Mouse (Mus musculus) retina, postnatal 7 days (tissue): ENCODE data around the gene Wasf2.

ENCODE experiments used
- DNase-seq: peaks from one replicate; pipeline ENCODE4 v3.0.0-alpha.2; 2012; ENCODE audit warnings: low read depth, low spot score

Wasf2 gene

GRCm38 (mm10) chr4:133200343-133200742 lies 70.0 kb downstream of the Wasf2 start:
- DNase-seq, result no peak

- no peak for DNase-seq
Measured at GRCm38 (mm10) chr4:133201006-133201771, 70.9 kb downstream of the Wasf2 start.

DNA sequence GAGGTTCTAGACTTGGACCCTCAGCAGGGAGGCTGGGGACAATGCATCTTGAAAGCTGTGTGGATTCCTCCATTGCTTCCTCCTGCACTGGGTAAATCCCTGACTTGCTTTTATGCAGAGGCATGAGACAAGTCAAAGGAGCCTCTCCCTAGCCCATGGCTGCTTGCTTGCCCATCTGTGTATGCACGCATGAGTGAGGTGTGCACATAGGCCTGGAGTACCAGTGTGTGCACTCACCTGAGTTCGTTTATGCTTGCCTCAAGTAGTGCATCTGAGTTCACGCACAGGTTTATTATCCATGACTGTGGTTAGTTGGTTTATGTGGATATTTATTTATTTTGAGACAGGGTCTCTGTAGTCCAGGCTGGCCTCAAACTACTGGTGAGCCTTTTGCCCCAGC lies 71.9 kb downstream of the Wasf2 start:
- DNase-seq, result no peak

DNA sequence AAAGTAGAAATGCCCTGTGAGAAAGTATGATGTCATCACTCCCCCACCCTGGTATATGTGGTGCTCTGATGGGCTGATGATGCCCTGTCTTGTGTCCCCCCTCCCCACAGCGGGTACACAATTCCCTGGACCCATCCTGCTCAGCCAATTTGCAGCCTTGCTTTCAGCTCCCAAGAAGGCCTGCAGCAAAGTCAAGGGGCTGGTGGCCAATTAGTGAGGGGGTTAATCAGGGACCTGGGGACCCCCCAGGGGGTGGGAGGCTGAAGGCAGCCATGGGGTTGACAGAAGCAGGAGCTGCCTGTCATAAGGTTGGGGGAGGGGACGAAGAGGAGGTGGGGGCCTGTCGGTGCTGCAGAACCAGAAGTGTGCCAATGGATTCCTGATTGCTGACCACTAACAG lies 73.3 kb downstream of the Wasf2 start:
- no peak for DNase-seq

DNA sequence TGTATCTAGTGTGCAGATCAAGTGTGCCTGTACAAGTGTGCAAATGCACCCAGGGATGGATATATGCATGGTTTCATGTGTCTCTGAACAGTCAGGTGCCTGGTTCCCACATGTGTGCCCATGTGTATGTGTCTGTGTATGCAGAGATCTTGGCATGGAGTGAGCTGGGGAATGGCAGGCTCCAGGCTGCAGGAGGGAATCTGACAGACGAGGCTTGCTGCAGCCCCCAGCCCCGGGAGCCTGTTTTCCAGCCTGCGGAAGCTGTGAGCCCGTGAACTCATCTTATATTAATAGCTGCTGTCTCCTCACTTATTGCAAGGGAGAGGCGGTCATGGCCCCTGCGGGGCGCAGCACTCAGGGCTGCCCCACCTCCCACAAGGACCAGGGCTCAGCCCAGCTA lies 74.1 kb downstream of the Wasf2 start:
- no peak for DNase-seq

DNA sequence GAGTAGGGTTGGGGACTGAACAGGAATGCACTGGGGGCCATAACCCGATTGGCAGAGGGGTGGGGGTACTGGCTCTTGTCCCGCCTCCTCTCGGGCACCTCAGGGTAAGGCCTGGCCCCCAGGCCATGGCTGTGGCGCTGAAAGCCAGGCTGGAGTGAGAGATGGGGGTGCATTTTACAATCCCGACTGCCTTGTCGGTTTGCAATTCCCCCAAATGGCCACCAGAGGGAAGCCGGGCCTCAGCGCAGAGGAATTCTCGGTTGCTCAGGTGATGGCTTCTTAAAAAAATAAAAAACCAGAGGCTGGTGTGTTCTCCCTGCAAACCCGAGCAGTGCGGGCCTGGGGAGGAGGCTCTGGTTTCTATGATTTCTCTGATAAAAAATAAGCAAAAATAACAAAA lies 79.1 kb downstream of the Wasf2 start:
- peak; percentile 53 for DNase-seq

DNA sequence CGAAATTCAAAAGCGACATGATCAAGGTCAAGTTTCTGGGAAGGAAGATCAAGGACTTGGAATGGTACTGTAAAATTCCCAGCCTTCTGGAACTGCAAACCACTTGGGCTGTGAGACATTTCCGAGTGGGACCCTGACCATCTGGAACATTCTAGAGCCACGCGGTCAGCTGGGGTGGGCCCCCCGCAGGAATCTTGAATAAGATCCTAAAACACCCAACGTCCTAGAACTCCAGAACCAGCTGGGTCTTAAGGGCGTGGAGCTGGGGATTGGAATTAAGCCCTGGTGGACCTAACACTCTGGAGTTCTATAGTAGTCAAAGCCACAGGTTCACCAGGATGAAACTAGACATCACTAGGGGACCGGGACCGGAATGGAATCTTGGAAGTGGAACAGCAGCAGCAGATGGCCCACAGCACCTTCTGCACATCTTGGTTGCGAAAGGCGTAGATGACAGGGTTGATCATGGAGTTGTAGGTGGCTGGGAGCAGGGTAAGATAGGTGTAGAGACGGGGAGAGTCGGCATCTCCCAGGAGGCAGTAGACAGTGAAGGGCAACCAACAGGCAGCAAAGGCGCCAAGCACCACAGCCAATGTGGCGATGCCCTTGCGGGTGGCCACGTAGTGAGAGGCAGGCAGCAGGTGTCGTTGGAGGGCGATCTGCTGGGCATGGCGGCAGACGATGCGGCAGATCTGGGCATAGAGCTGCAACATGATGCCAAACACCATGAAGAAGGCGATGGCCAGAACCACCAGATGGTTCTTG lies 79.9 kb downstream of the Wasf2 start:
- no peak for DNase-seq

- DNase-seq, result no peak
Measured at GRCm38 (mm10) chr4:133210788-133211390, 80.6 kb downstream of the Wasf2 start.

DNA sequence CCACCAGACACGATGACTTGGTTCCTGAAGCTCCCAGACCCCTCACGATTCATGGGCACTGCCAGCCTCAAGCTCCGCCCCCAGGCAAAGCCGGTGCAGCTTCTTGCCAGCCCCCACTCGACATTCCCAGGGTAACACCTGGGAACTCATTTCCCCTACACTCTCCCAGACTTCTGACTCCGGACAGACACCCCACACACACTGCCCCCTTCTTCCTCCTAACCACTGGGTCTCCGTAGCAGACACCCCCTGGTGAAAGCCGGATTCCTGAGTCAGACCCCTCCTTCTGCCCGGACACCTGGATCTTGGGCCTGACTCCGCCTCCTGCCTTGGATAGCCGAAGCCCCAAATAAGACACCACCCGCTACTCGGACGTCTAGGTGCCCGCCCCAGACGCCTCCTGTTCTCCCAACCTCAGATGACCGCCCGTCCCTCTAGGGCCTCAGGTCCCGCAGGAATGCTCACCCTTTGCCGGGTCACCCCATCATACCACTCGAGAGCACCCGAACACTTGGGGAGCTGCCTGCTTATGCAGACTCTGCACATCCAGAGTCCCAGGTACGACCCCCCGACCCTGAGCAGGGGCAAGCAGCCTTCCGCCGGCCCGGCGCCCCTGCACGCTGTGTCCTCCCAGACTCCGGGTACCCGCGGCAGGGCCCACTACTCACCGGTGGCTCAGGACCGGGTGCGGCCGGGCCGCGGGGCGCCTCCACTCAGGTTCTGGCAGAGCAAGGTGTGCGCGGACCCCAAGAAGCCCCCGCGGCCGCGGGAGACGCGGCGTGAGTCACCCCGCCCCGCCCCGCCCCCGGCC lies 81.7 kb downstream of the Wasf2 start, which contains the start of the genes Cd164l2 and Gpr3:
Gene Cd164l2, plus strand, starts transcription at position 381 of the 811 bp plus-strand sequence.
Gene Gpr3, minus strand, starts transcription at position 786 of the 811 bp plus-strand sequence.
- no peak for DNase-seq

- DNase-seq, result peak; percentile 67
Measured at GRCm38 (mm10) chr4:133212562-133213267, 82.4 kb downstream of the Wasf2 start.

DNA sequence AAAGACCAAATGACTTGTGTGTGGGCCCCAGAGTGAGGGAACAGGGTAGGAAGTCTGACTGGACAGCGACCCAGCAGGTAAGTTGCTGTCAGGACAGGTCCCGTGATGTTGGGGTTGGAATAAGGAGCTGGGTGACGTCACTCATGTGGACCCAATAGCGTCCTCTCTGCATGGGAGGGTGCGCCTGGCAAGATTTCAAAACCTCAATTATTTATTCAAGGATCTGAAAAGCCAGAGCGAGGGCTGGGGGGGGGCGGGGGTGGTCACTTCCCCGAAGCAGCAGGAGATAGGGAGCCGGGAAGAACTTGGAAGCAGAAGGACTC lies 82.9 kb downstream of the Wasf2 start:
- DNase-seq, result no peak

DNA sequence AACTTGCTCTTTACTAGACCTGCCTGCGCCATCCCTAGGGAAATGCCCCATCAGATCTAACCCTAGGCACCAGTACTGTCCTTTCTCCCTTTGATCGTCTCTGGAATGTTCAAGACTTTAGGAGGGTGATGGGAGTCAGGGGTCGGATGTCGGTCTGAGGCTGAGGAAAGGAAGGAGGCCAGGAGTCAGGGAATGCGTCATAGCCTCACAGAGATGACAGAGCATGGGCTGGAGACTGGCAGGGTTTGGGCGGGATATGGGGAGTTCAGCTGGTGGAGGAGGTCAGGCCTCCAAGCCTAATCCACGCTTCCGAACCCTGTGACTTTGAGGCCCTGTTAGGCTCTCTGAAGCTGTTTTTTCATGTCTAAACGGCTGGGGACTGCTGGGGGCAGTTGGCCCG lies 83.4 kb downstream of the Wasf2 start:
- DNase-seq, result no peak

GRCm38 (mm10) chr4:133217641-133218040 lies 87.3 kb downstream of the Wasf2 start:
- DNase-seq, result peak; percentile 67

- no peak for DNase-seq
Measured at GRCm38 (mm10) chr4:133218745-133219144, 88.4 kb downstream of the Wasf2 start.

DNA sequence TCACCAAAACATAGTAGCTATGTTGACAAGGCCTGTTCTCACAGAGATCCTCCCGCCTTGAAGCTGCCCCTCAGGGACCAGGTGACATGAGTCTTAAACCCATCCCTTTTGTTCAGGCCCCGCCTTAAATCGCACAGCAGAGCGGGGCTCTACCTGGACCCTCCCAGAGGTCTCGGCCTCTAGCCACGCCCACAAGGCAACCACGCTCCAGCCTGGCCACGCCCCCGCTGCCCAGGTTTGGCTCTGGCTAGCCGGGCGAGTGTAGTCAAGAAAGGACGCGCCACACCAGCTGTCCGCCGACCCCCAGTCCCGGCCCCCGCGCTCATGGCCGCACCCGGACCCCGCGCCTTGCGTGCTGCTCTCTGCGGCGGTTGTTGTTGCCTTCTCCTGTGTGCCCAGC lies 90.4 kb downstream of the Wasf2 start:
- no peak for DNase-seq

DNA sequence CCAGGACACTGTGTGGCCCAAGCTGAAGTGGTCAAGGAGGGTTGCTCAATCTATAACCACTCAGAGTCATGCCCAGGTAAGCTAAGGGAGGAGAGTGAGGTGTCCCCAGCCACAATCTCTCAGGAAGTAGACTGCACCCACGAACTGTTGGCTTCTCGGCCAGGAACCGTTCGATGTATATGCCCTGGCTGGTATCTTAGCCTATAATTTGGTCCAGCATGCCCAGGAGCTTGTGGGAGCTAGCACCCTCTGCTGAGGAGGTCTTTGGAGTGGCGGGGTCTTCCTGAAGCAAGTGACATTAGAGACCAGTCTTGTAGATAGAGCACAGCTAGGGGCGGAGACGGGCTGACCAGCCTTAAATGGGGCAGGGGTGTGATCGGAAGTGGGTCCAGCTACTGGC lies 91.4 kb downstream of the Wasf2 start:
- DNase-seq, result no peak

DNA sequence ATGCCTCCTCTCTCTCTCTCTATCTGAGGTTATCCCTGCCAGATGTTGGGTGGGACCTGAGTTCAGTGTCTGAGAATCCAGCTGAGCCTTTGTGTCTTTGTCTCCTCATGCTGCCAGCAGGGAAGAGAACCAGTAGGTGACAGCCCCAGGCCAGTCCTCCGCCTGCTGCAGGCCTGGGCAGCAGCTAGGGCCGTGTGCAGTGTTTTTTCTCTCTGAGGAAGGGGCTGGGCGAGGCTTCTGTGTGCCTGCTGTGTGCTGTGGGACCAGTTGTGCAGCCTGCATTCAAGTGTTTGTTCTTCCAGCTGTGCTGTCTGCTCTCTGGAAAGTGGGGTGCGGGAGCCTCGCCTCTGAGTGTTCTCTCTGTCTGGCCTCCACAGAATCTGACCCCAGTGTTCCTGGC lies 93.6 kb downstream of the Wasf2 start:
- no peak for DNase-seq

GRCm38 (mm10) chr4:133226073-133226472 lies 95.8 kb downstream of the Wasf2 start:
- no peak for DNase-seq

DNA sequence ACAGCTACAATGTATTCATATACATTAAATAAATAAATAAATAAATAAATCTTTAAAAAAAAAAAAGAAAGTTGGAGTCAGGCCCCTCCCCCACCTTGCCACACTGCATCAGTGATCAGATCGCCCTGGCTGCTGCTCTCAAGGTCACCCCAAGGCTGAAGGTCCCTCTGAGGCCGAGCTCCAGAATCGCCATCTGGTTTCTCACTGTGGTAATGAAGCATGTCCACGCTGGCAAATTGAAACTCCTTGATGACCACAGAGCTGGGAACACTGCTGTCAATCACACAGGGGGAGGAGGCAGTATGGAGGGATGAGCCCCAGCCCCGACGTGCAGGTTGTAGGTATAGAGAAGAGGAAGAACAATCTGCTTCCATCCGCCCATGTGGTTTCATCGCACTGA lies 97.3 kb downstream of the Wasf2 start:
- no peak for DNase-seq

DNA sequence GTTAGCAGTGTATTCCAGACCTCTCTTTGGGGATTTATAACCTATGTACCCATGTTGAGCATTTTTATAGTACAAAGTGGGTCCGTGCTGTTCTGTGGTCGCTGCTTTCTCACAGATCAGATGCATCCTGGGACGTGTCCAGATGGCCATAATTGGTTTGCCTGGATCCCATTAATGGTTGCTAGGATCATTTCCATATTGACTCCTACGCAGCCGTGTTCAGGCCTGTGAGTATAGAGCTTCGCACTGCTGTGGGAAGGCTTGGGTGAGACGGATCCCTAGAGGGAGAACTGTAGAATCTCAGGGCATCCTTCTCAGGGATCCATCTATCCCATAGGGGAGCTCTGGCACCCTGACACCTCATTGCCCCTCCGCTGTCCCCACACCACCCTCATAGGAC lies 99.3 kb downstream of the Wasf2 start:
- DNase-seq, result no peak

GRCm38 (mm10) chr4:133233285-133233976 lies 103.1 kb downstream of the Wasf2 start:
- no peak for DNase-seq
